Mouse (Mus musculus): ENCODE results near the gene Ms4a15.

Gene Ms4a15

DNA sequence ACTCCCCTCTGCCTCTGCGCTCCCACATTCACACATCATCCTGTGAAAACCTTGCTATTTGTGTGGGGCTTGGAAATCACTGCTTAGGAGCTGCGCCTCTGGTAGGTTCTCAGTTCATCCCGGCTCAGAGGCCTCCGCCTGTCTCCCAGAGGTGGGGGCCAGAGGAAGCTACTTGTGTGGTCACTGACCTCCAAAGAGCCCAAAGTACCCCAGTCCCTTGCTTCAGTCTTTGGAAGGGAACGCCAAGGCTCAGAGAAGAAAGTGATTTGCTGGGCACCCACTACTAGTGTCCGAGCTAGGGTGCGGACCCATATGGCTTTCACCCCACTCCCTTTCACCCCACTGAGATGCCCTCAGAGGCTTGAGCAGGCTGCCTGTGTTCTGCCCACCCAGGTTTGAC lies at the start of gene Ms4a15:
Gene Ms4a15 (minus strand): TSS at position 101 of the 400 bp plus-strand sequence.
- no peak for DNase-seq (ENCODE audit: low read depth in 1 of 2, low spot score in 2 of 2)

DNA sequence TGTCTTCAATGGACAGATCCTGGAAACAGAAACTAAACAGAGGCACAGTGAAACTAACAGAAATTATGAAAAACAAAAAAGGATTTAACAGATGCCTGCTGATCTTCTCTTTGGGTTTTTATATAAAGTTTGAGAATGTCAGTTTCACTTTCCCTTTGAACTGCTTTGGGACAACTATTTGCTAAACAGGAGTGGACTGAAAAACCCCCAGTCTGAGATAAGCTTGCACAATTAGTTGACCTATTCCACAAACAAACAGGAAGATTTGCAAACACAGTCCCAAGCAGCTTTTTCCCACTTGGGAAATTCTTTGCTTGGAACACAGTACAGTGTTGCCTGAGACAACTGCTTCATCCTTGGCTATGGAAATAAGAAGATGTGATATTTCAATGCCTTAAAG lies 44.5 kb upstream of the Ms4a15 start:
- DNase-seq (ENCODE audit: low read depth in 1 of 2, low spot score in 2 of 2), result no peak

- DNase-seq (ENCODE audit: low read depth in 1 of 2, low spot score in 2 of 2), result no peak
These were observed 29.3 kb upstream of the Ms4a15 start for GRCm38 (mm10) chr19:11022382-11022781.

- DNase-seq (ENCODE audit: low read depth in 1 of 2, low spot score in 2 of 2), result no peak
These were observed 24.8 kb upstream of the Ms4a15 start, which contains the start of gene Ms4a18 for GRCm38 (mm10) chr19:11017891-11018290. Gene Ms4a18 (minus strand): TSS chr19:11018031.

GRCm38 (mm10) chr19:11017251-11017650 lies 24.2 kb upstream of the Ms4a15 start:
- DNase-seq (ENCODE audit: low read depth in 1 of 2, low spot score in 2 of 2), result no peak

DNA sequence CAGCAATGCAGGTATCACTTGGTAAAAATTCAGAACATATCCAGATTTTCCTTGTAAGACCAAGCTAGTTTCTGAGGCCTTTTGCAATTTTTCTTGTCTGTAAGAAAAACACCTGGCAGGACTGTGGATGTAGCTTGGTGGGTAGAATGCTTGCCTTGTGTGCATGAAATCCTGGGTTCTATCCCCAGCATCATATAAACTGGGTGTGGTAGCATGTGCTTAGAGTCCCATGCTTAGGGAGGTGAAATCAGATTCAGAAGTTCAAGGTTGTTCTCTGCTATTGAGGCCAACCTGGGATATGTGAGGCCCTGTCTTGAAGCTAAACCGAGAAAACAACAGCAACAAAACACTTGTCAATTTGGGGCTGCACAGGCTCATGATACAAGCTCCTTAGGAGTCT lies 22.9 kb upstream of the Ms4a15 start:
- DNase-seq (ENCODE audit: low read depth in 1 of 2, low spot score in 2 of 2), result no peak

- no peak for DNase-seq (ENCODE audit: low read depth in 1 of 2, low spot score in 2 of 2)
These were observed 22.4 kb upstream of the Ms4a15 start for GRCm38 (mm10) chr19:11015468-11015867.

- no peak for DNase-seq (ENCODE audit: low read depth in 1 of 2, low spot score in 2 of 2)
These were observed 1.1 kb downstream of the Ms4a15 start for GRCm38 (mm10) chr19:10991911-10992310.

DNA sequence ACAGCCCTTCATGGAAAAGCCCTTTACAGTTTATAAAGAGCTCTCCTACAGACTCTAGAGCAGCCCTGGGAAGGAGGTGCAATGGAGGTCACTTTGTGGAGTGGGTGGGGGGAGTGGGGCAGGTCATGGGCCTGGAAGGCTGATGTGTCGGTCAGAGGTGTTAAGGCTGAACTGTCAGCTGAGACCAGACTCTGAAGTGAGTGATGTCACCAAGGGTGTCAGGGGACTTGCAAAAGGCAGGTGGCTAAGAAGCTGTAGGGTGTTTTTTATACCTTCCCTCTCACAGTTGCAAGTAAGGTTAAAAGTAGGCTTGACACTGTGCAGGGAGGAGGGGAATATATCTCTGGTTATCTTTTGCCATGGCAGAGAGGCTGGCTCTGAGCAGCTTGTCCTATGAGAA lies 2.3 kb downstream of the Ms4a15 start:
- no peak for DNase-seq (ENCODE audit: low read depth in 1 of 2, low spot score in 2 of 2)

- DNase-seq (ENCODE audit: low read depth in 1 of 2, low spot score in 2 of 2), result no peak
These were observed 4.5 kb downstream of the Ms4a15 start for GRCm38 (mm10) chr19:10988563-10988962.

- DNase-seq (ENCODE audit: low read depth in 1 of 2, low spot score in 2 of 2), result no peak
These were observed 7.2 kb downstream of the Ms4a15 start for GRCm38 (mm10) chr19:10985889-10986288.

DNA sequence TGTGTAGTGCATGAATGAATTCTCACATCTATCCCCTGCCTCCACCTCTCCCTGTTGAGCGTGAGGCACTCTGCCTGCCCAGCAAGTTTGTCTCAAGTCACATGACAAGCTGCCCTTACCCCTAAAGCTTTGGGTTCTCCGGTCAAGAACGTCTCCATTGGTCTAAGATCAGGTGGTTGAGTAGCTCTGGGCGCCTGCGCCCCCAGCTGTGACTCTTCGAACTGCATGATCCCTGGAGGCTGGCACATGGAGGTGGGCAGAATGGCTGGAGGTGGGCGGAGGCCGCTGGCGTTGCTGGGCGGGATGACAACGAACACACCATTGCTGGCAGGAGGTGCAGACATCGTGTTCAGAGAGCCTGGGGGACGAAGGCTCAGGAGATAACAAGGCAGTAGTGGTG lies 8.5 kb downstream of the Ms4a15 start:
- DNase-seq (ENCODE audit: low read depth in 1 of 2, low spot score in 2 of 2), result no peak

DNA sequence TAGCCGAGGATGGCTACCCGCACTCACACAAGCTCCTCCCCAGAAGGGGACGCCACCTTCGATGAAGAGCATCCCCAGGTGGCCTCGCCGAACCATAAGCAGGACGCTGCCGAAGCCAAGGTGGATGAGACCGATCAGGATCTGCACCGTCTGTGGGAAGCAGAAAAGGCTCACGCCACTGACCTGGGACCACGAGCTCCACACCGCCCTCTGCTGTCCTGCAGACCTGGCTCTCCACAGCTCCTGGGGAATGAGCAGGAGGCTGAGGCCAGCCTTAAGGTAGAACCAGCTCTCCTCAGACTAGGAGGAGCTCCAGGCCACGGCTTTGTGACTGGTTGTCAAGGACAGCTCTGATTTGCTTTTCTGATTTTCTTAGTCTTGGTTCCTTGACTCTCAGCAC lies 9.9 kb downstream of the Ms4a15 start:
- DNase-seq (ENCODE audit: low read depth in 1 of 2, low spot score in 2 of 2), result no peak

- no peak for DNase-seq (ENCODE audit: low read depth in 1 of 2, low spot score in 2 of 2)
These were observed 12.8 kb downstream of the Ms4a15 start for GRCm38 (mm10) chr19:10980210-10980609.

DNA sequence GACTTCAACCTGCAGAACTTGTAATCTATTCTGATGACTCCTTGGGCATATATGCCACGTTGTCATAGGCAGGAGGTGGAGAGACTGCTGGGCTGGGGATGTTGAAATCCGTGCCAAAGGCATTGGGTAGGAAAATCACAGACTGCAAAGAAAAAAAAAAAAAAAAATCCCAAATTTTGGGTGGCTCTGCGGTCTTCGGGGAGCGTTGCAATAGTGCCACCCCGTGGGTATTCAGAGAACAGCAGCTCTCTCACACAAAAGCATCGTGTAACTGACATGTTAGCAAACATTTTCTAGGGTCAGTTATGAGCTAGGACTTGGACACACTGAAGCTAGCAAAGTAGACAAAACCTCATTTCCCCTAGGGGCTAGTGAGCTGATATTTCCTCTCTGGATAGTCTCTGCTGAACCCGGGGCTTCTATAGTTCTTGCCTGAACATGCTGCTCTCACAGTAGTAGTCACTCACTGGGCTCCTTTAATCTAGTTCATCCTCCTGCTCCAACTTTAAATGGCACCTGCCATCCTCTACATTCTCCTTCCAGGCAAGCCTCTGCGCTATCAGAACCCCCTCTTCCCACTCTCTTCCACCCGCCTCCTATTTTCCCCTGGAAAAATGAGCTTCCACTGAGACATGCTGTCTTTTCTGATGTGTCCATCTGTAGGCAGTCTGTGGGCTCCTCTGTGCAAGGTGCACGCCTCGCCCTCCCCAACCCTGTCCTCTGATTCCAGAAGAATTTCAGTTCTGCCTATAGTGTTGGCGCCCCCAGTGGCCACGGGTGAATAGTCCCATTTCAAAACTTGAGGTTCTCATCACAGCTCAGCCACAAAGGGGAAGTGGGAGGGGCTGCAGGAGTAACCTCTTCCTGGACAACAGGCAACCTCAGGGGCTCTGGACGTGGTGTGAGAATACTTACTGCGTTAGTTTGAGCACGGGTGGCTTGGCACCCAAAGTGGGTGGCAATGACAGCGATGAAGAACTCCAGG lies 13.6 kb downstream of the Ms4a15 start:
- peak; percentile 89 to 90 for DNase-seq (ENCODE audit: low read depth in 1 of 2, low spot score in 2 of 2)

DNA sequence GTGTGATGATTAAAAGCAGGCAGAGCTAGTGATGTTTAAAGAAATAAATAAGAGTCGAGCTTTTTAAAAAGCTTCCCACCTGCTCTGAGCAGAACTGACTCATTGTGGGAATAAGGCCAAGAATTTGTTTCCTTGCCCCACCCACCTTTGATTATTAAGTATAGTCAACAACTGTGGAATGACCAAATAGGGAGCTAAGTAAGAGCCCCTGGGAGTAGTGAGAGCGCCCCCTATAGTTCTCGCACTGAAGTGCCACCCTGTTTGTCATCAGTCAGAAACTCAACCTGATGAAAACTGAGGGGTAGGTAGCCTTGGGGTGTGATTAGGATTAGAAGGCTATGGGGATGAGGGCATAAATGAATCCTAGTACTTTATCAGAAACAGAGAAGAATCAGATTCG lies 16.7 kb downstream of the Ms4a15 start:
- no peak for DNase-seq (ENCODE audit: low read depth in 1 of 2, low spot score in 2 of 2)

DNA sequence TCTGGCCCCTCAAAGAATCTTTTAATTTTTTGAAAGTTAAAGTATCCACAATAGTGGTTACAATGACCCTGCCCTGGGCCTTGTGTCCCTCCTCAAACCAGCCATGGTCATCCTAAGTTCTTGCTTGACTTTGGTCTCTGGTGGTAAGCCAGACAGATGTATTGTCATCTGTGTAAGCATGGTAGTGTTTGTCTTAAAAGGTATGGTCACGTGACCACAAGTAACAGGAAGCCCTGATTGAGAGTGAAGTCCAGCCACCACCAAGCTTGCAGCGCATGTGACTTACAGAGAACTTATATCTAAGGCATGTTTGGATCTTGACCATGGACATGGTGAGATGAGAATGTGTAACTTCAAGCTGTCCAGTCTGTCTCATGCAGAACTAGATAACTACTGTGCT lies 17.9 kb downstream of the Ms4a15 start:
- DNase-seq (ENCODE audit: low read depth in 1 of 2, low spot score in 2 of 2), result no peak

DNA sequence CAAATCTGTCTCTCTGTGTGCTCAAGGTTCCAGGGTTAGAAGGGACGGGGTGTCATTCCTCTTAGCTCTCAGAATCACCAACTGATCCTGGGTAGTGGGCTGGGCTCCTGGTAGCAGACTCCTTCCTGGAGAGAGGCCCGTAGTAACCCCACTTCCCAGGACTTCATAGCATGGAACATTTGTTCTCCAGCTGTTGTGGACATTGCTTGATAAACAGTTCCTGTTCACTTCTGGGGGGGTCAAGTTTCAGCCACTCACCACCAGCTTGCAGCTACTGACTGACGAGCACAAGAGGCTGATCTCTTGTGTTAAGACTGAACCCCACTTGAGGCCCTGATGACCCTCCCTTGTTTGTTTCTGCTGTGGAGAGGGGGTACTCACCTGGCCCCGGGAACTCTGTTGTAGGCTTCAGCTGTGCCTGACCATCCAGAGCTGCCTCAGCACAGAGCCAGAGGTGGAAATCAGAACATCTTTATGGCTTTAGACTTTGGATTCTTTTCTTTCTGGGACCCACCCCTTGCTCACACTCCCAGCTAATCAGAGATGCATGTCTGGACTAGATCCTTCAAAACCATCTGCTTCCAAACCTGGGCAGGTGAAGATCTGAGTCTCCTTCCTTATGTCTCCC lies 18.7 kb downstream of the Ms4a15 start, which contains the start of gene Ms4a10:
Gene Ms4a10 (minus strand): TSS at position 433 of the 628 bp plus-strand sequence.
- no peak for DNase-seq (ENCODE audit: low read depth in 1 of 2, low spot score in 2 of 2)

GRCm38 (mm10) chr19:10973187-10973586 lies 19.9 kb downstream of the Ms4a15 start:
- DNase-seq (ENCODE audit: low read depth in 1 of 2, low spot score in 2 of 2), result no peak

DNA sequence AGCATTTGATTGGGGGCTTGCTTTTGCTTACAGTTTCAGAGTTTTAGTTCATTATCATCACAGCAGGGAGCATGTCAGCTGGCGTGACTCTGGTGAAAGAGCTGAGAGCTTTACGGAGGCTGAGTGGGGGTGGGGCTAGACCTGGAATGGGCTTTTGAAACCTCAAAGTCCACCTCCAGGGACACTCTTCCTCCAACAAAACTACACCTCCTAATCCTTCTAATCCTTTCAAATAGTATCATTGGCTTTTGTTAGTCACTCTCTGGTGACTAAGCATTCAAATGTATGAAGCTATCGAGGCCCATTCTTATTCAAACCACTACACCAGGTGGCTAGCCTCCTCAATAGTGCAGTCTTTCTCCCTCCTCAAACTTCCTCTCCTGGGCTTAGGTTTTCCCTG lies 20.4 kb downstream of the Ms4a15 start:
- DNase-seq (ENCODE audit: low read depth in 1 of 2, low spot score in 2 of 2), result no peak

GRCm38 (mm10) chr19:10970457-10970856 lies 22.6 kb downstream of the Ms4a15 start:
- no peak for DNase-seq (ENCODE audit: low read depth in 1 of 2, low spot score in 2 of 2)

DNA sequence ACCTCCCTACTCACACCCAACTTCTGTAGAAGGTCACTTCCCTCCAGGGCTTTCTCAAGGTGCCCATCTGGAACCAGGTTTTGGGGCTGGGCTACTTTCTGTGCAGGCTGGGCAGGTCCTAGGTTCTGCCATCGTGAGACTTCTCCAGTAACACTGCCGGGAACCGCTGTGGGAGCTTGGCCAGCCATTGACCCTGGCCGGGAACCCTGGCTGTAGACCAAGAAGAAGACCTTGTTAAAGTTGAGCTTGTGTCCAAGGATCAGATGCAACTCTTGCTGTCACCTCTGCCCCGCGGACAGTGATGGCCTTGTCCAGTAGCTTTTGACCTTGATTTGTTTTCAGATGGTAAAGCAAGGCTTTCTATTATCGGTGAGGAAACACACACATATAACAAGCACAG lies 24.5 kb downstream of the Ms4a15 start:
- no peak for DNase-seq (ENCODE audit: low read depth in 1 of 2, low spot score in 2 of 2)
